Mouse (Mus musculus): ENCODE data around the gene Serpina3g. TPM values are rescaled to one million over a fixed set of nuclear protein-coding genes. Genes with fewer than 3 reads are reported as not detected.
"Not testable (repeated sequence)": the region's sequence is repeated elsewhere in the genome, so short reads cannot be mapped to it uniquely, and the experiment has no call there.

The Serpina3g gene
- polyA plus RNA-seq, 1 experiment from 2014 or later: 1.2 TPM

DNA sequence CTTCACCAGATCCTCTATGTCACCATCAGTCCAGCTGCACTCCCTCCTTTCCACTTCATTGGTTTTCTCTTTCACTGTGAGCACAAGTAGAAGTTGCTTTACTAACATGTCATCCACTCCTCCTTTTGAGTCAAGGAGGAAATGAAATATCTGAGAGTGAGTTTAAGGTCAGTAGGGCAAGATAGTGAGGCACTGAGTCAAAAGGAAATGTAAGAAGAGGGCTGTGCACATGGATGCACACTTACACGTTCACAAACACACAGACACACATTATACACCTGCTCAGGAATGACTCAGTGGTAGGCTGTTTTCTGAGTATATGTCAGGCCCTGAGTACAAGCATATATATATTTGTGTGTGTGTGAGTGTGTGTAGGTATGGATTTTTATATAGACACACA, 12.4 kb upstream of the Serpina3g start:
- 49% methylated on average over 1 of the region's 1 CpGs for WGBS
- DNase-seq (ENCODE audit: low spot score): no peak
- H3K4me3 ChIP-seq (ENCODE audit: low read depth, low read length): no peak overlapping the region
- H3K27ac ChIP-seq (ENCODE audit: low read depth, low read length): no peak overlapping the region
- H3K36me3 ChIP-seq (ENCODE audit: control insufficient read depth, insufficient read depth, low read length): no peaks in the 10 kb centered on the region
- no peak overlapping the region for H3K9ac ChIP-seq (ENCODE audit: low read depth, low read length)
- H3K4me1 ChIP-seq (replicated peaks; ENCODE audit: control insufficient read depth, insufficient read depth, low read length): no peaks in the 10 kb centered on the region
- H3K27me3 ChIP-seq (replicated peaks; ENCODE audit: control insufficient read depth, insufficient read depth, low read length): no peaks in the 10 kb centered on the region
- H3K9me3 ChIP-seq (ENCODE audit: control insufficient read depth, low read length): no peaks in the 10 kb centered on the region
- no peak overlapping the region for H3K4me2 ChIP-seq
- ATAC-seq (replicated peaks; ENCODE audit: low FRiP score): no peak

- Histone ChIP-seq H3K27ac (ENCODE audit: low read depth, low read length) (no peak overlapping the region), H3K4me3 (ENCODE audit: low read depth, low read length) (no peak overlapping the region), H3K9me3 (ENCODE audit: control insufficient read depth, low read length) (no peaks in the 10 kb centered on the region), H3K27me3 (replicated peaks; ENCODE audit: control insufficient read depth, insufficient read depth, low read length) (no peaks in the 10 kb centered on the region), H3K9ac (ENCODE audit: low read depth, low read length) (no peak overlapping the region), H3K36me3 (ENCODE audit: control insufficient read depth, insufficient read depth, low read length) (no peaks in the 10 kb centered on the region), H3K4me1 (replicated peaks; ENCODE audit: control insufficient read depth, insufficient read depth, low read length) (no peaks in the 10 kb centered on the region), H3K4me2 (no peak overlapping the region)
- 54% methylated on average over 7 of the region's 7 CpGs for WGBS
- DNase-seq (ENCODE audit: low spot score) (no peak), ATAC-seq (replicated peaks; ENCODE audit: low FRiP score) (0 out of 2 replicates have a peak, but pooled peaks have one; percentile 41)
These were observed 11.3 kb upstream of the Serpina3g start for GRCm38 (mm10) chr12:104224598-104225300.

GRCm38 (mm10) chr12:104230762-104231161, 5.3 kb upstream of the Serpina3g start:
- H3K4me2 ChIP-seq: no peak overlapping the region
- WGBS: 55% methylated on average over 2 of the region's 2 CpGs
- H3K27me3 ChIP-seq (replicated peaks; ENCODE audit: control insufficient read depth, insufficient read depth, low read length): no peaks in the 10 kb centered on the region
- no peak overlapping the region for H3K9ac ChIP-seq (ENCODE audit: low read depth, low read length)
- no peaks in the 10 kb centered on the region for H3K4me1 ChIP-seq (replicated peaks; ENCODE audit: control insufficient read depth, insufficient read depth, low read length)
- DNase-seq (ENCODE audit: low spot score) (no peak), ATAC-seq (replicated peaks; ENCODE audit: low FRiP score) (no peak)
- H3K9me3 ChIP-seq (ENCODE audit: control insufficient read depth, low read length): no peaks in the 10 kb centered on the region
- no peak overlapping the region for H3K27ac ChIP-seq (ENCODE audit: low read depth, low read length)
- H3K4me3 ChIP-seq (ENCODE audit: low read depth, low read length): no peak overlapping the region
- H3K36me3 ChIP-seq (ENCODE audit: control insufficient read depth, insufficient read depth, low read length): no peaks in the 10 kb centered on the region

DNA sequence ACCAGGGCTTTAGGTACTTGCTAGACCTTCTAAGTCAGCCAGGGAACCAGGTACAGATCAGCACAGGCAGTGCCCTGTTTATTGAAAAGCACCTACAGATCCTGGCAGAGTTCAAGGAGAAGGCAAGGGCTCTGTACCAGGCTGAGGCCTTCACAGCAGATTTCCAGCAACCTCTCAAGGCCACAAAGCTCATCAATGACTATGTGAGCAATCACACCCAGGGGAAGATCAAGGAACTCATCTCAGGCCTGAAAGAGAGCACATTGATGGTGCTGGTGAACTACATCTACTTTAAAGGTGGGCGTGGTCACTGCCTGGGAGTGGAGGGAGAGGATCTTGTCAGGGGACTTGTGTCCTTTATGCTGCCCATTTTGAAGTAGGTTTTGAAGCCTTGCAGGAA, 2.0 kb downstream of the Serpina3g start:
- H3K9me3 ChIP-seq (ENCODE audit: control insufficient read depth, low read length); H3K4me3 ChIP-seq (ENCODE audit: low read depth, low read length); ATAC-seq (replicated peaks; ENCODE audit: low FRiP score); H3K36me3 ChIP-seq (ENCODE audit: control insufficient read depth, insufficient read depth, low read length); H3K9ac ChIP-seq (ENCODE audit: low read depth, low read length); H3K4me1 ChIP-seq (replicated peaks; ENCODE audit: control insufficient read depth, insufficient read depth, low read length); H3K4me2 ChIP-seq; H3K27me3 ChIP-seq (replicated peaks; ENCODE audit: control insufficient read depth, insufficient read depth, low read length); H3K27ac ChIP-seq (ENCODE audit: low read depth, low read length); DNase-seq (ENCODE audit: low spot score): not testable (repeated sequence)
- WGBS: 79% methylated on average over 1 of the region's 1 CpGs

DNA sequence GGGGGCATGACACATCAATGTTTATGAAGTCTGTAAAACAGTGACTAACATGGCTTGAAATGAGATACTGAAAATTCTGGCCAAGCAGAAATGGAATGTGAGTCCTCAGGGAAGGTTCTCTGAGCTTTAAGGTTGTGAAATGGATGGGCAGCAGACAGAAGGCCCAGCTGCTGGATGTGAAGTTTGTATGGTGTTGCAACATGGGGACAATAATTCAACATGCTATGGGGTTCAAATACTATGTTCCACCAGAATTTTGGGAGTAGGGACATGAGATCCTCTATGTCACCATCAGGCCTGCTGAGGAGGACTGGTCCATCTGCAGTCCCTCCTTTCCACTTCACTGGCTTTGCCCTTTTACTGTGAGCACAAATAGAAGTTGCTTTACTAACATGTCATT, 7.3 kb downstream of the Serpina3g start:
- Histone ChIP-seq H3K4me2 (no peak overlapping the region), H3K9me3 (ENCODE audit: control insufficient read depth, low read length) (no peaks in the 10 kb centered on the region), H3K9ac (ENCODE audit: low read depth, low read length) (no peak overlapping the region), H3K36me3 (ENCODE audit: control insufficient read depth, insufficient read depth, low read length) (no peaks in the 10 kb centered on the region), H3K4me1 (replicated peaks; ENCODE audit: control insufficient read depth, insufficient read depth, low read length) (no peaks in the 10 kb centered on the region), H3K27me3 (replicated peaks; ENCODE audit: control insufficient read depth, insufficient read depth, low read length) (no peaks in the 10 kb centered on the region), H3K27ac (ENCODE audit: low read depth, low read length) (no peak overlapping the region), H3K4me3 (ENCODE audit: low read depth, low read length) (no peak overlapping the region)
- DNase-seq (ENCODE audit: low spot score) (no peak), ATAC-seq (replicated peaks; ENCODE audit: low FRiP score) (no peak)

GRCm38 (mm10) chr12:104245092-104245491, 9.0 kb downstream of the Serpina3g start:
- Histone ChIP-seq H3K4me3 (ENCODE audit: low read depth, low read length) (no peak overlapping the region), H3K36me3 (ENCODE audit: control insufficient read depth, insufficient read depth, low read length) (no peaks in the 10 kb centered on the region), H3K4me1 (replicated peaks; ENCODE audit: control insufficient read depth, insufficient read depth, low read length) (no peaks in the 10 kb centered on the region), H3K4me2 (no peak overlapping the region), H3K9me3 (ENCODE audit: control insufficient read depth, low read length) (no peaks in the 10 kb centered on the region), H3K27ac (ENCODE audit: low read depth, low read length) (no peak overlapping the region), H3K27me3 (replicated peaks; ENCODE audit: control insufficient read depth, insufficient read depth, low read length) (no peaks in the 10 kb centered on the region), H3K9ac (ENCODE audit: low read depth, low read length) (no peak overlapping the region)
- DNase-seq (ENCODE audit: low spot score) (no peak), ATAC-seq (replicated peaks; ENCODE audit: low FRiP score) (no peak)
- WGBS: 81% methylated on average over 1 of the region's 1 CpGs

DNA sequence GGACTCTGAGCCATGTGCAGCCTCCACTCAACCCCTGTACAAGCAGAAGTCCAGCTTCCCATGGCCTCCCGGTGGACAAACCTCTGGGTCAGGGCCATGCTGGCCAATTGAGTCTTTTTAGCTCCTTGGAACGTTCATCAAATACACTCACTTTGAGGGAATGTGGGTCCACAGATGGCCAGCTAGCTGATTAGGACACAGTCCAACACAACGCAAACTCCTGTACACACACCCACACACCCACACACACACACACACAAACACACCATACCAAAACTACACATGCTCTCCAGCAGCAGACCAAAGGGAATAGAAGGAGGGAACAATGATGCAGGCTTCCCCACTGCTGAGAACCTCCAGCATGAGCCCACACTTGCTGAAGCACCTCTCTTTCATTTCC, 9.6 kb downstream of the Serpina3g start:
- no peaks in the 10 kb centered on the region for H3K27me3 ChIP-seq (replicated peaks; ENCODE audit: control insufficient read depth, insufficient read depth, low read length)
- no peak overlapping the region for H3K9ac ChIP-seq (ENCODE audit: low read depth, low read length)
- H3K4me1 ChIP-seq (replicated peaks; ENCODE audit: control insufficient read depth, insufficient read depth, low read length): no peaks in the 10 kb centered on the region
- no peak for ATAC-seq (replicated peaks; ENCODE audit: low FRiP score)
- H3K9me3 ChIP-seq (ENCODE audit: control insufficient read depth, low read length): no peaks in the 10 kb centered on the region
- H3K36me3 ChIP-seq (ENCODE audit: control insufficient read depth, insufficient read depth, low read length): no peaks in the 10 kb centered on the region
- no peak overlapping the region for H3K4me3 ChIP-seq (ENCODE audit: low read depth, low read length)
- no peak overlapping the region for H3K27ac ChIP-seq (ENCODE audit: low read depth, low read length)
- no peak overlapping the region for H3K4me2 ChIP-seq
- DNase-seq (ENCODE audit: low spot score): no peak
- WGBS: 79% methylated on average over 3 of the region's 3 CpGs

DNA sequence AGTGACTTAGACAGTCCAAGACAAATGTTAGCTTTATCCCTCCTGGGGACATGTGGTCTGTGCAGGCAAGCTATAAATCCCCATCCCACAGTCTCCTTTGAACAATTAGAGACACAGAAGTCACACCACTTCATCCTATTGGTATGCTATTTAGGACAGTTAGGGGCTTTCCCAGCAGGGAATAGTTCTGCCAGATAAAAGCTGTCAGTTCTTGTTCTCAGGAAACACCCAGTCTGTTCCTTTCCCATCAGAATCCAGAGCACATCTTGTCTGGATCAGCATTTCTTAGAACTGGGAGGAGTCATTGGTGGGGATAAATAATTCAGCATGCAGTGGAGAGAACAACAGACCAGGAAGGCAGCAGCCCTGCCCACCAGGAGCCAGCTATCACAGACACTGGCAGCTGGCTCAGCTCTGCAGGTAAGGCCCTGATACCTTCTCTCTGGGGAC, 11.5 kb downstream of the Serpina3g start:
- no peak for DNase-seq (ENCODE audit: low spot score)
- H3K9me3 ChIP-seq (ENCODE audit: control insufficient read depth, low read length): no peaks in the 10 kb centered on the region
- no peaks in the 10 kb centered on the region for H3K4me1 ChIP-seq (replicated peaks; ENCODE audit: control insufficient read depth, insufficient read depth, low read length)
- H3K4me3 ChIP-seq (ENCODE audit: low read depth, low read length): no peak overlapping the region
- no peaks in the 10 kb centered on the region for H3K27me3 ChIP-seq (replicated peaks; ENCODE audit: control insufficient read depth, insufficient read depth, low read length)
- no peak overlapping the region for H3K9ac ChIP-seq (ENCODE audit: low read depth, low read length)
- H3K27ac ChIP-seq (ENCODE audit: low read depth, low read length): no peak overlapping the region
- ATAC-seq (replicated peaks; ENCODE audit: low FRiP score): no peak
- H3K4me2 ChIP-seq: no peak overlapping the region
- no peaks in the 10 kb centered on the region for H3K36me3 ChIP-seq (ENCODE audit: control insufficient read depth, insufficient read depth, low read length)

GRCm38 (mm10) chr12:104248231-104248630, 12.2 kb downstream of the Serpina3g start:
- H3K4me1 ChIP-seq (replicated peaks; ENCODE audit: control insufficient read depth, insufficient read depth, low read length): no peaks in the 10 kb centered on the region
- no peaks in the 10 kb centered on the region for H3K9me3 ChIP-seq (ENCODE audit: control insufficient read depth, low read length)
- ATAC-seq (replicated peaks; ENCODE audit: low FRiP score) (no peak), DNase-seq (ENCODE audit: low spot score) (no peak)
- no peak overlapping the region for H3K4me2 ChIP-seq
- WGBS: 77% methylated on average over 3 of the region's 3 CpGs
- no peak overlapping the region for H3K27ac ChIP-seq (ENCODE audit: low read depth, low read length)
- H3K9ac ChIP-seq (ENCODE audit: low read depth, low read length): no peak overlapping the region
- no peak overlapping the region for H3K4me3 ChIP-seq (ENCODE audit: low read depth, low read length)
- H3K36me3 ChIP-seq (ENCODE audit: control insufficient read depth, insufficient read depth, low read length): no peaks in the 10 kb centered on the region
- no peaks in the 10 kb centered on the region for H3K27me3 ChIP-seq (replicated peaks; ENCODE audit: control insufficient read depth, insufficient read depth, low read length)
